Mouse (Mus musculus) spleen, adult 2 months (tissue): ENCODE results near the gene Slfn3. TPM values are rescaled to one million over a fixed set of nuclear protein-coding genes. Genes with fewer than 3 reads are reported as not detected.
"Not testable (repeated sequence)": the region's sequence is repeated elsewhere in the genome, so short reads cannot be mapped to it uniquely, and the experiment has no call there.

Source experiments
- DNase-seq, 2 experiments: peaks; one replicate each; pipeline versions ENCODE4 v3.0.0 to v3.0.0-alpha.2; 2012 to 2021; ENCODE audit warnings: low spot score in 2 of 2, low read depth in 1 of 2
- H3K27ac ChIP-seq: fragments of 200-500 bp; 2 replicates; pipeline ENCODE4 v1.5.1; 2012; ENCODE audit warnings: low read length, inconsistent platforms; ENCODE audit not compliant: insufficient read depth
- H3K27me3 ChIP-seq: fragments of 200-500 bp; 2 replicates; pipeline ENCODE4 v1.6.1; 2012; ENCODE audit warnings: mild to moderate bottlenecking, moderate library complexity, low read length, inconsistent platforms; ENCODE audit not compliant: control insufficient read depth, insufficient read depth
- H3K36me3 ChIP-seq: fragments of 200-500 bp; 2 replicates; pipeline ENCODE4 v1.6.1; 2012; ENCODE audit warnings: mild to moderate bottlenecking, low read length, inconsistent platforms; ENCODE audit not compliant: control insufficient read depth, insufficient read depth
- H3K4me1 ChIP-seq: fragments of 200-500 bp; 2 replicates; pipeline ENCODE4 v1.6.1; 2011; ENCODE audit warnings: inconsistent platforms; ENCODE audit not compliant: control insufficient read depth, insufficient read depth, insufficient read length
- H3K4me3 ChIP-seq: fragments of 200-500 bp; 2 replicates; pipeline ENCODE4 v1.5.1; 2011; ENCODE audit warnings: mild to moderate bottlenecking, inconsistent platforms; ENCODE audit not compliant: insufficient read depth, insufficient read length; ENCODE audit errors: extremely low read depth
- CTCF ChIP-seq: fragments of 200-500 bp; IDR thresholded peaks from 2 replicates; pipeline ENCODE4 v1.5.1; 2011; ENCODE audit warnings: mild to moderate bottlenecking, inconsistent platforms; ENCODE audit not compliant: insufficient read depth, insufficient read length, insufficient replicate concordance; ENCODE audit errors: extremely low read depth
- POLR2A ChIP-seq: fragments of 200-500 bp; IDR thresholded peaks from 2 replicates; pipeline ENCODE4 v1.6.1; 2011; ENCODE audit warnings: low read depth, low read length, inconsistent platforms
- WGBS: fragments of 180-500 bp; shearing (Covaris S2); methylation state at CpG from one replicate; pipeline ENCODE4 v1.1.7; 2018; 5-methylcytosine and 5-hydroxymethylcytosine counted together
- polyA plus RNA-seq: library from polyadenylated mRNA; depleted of rRNA; stranded (reverse); fragments of >200 nt; gene quantifications from 2 replicates; pipeline ENCODE4 v1.2.3, GENCODE M21; 2012

Gene Slfn3
- polyA plus RNA-seq, 1 experiment, result 0.37 TPM

- DNase-seq, result no peak
- no peak overlapping the region for H3K27ac ChIP-seq
- peaks cover 3% of the 10 kb centered on the region; the same call in 1 of the 2 replicates for H3K36me3 ChIP-seq
- no peak overlapping the region for H3K4me3 ChIP-seq
- peaks cover 8% of the 10 kb centered on the region; the same call in 1 of the 2 replicates for H3K4me1 ChIP-seq
- no peak for TF ChIP-seq CTCF
- no peak for TF ChIP-seq POLR2A
- 89% methylated on average over 7 of the region's 7 CpGs for WGBS
- H3K27me3 ChIP-seq, result no peaks in the 10 kb centered on the region
Observed at GRCm38 (mm10) chr11:83227926-83228723, 37.0 kb downstream of the Slfn3 start.

GRCm38 (mm10) chr11:83230966-83231365 is 39.8 kb downstream of the Slfn3 start:
- no peaks in the 10 kb centered on the region for H3K4me1 ChIP-seq
- H3K4me3 ChIP-seq, result no peak overlapping the region
- no peaks in the 10 kb centered on the region for H3K27me3 ChIP-seq
- no peak for TF ChIP-seq POLR2A
- TF ChIP-seq CTCF, result peak; percentile 5; the same call in 1 of the 2 replicates
- peak; percentile 15 to 18 for DNase-seq
- WGBS, result 59% methylated on average over 3 of the region's 3 CpGs
- peaks cover 3% of the 10 kb centered on the region; the same call in 1 of the 2 replicates for H3K36me3 ChIP-seq
- H3K27ac ChIP-seq, result no peak overlapping the region

GRCm38 (mm10) chr11:83233621-83234020 is 42.5 kb downstream of the Slfn3 start:
- not testable (repeated sequence) for H3K4me3 ChIP-seq, H3K27ac ChIP-seq, H3K4me1 ChIP-seq, H3K27me3 ChIP-seq, DNase-seq, H3K36me3 ChIP-seq
- 78% methylated on average over 5 of the region's 5 CpGs for WGBS

GRCm38 (mm10) chr11:83237390-83237789 is 46.3 kb downstream of the Slfn3 start:
- H3K27me3 ChIP-seq, H3K36me3 ChIP-seq, DNase-seq, H3K27ac ChIP-seq, H3K4me3 ChIP-seq, H3K4me1 ChIP-seq: not testable (repeated sequence)
- WGBS, result 90% methylated on average over 9 of the region's 9 CpGs

- DNase-seq, result no peak
- Histone ChIP-seq H3K36me3 (no peaks in the 10 kb centered on the region), H3K4me3 (no peak overlapping the region), H3K27me3 (no peaks in the 10 kb centered on the region), H3K27ac (no peak overlapping the region), H3K4me1 (no peaks in the 10 kb centered on the region)
- no peak for TF ChIP-seq POLR2A
- no peak for TF ChIP-seq CTCF
- 89% methylated on average over 2 of the region's 2 CpGs for WGBS
Observed at GRCm38 (mm10) chr11:83238389-83238788, 47.3 kb downstream of the Slfn3 start.

GRCm38 (mm10) chr11:83239811-83240210 is 48.7 kb downstream of the Slfn3 start:
- Histone ChIP-seq H3K27ac (no peak overlapping the region), H3K36me3 (peaks cover 2% of the 10 kb centered on the region; the same call in 1 of the 2 replicates), H3K27me3 (no peaks in the 10 kb centered on the region), H3K4me1 (no peaks in the 10 kb centered on the region), H3K4me3 (no peak overlapping the region)
- no peak for DNase-seq
- no peak for TF ChIP-seq CTCF
- WGBS, result 71% methylated on average over 2 of the region's 2 CpGs

- not testable (repeated sequence) for H3K27me3 ChIP-seq, H3K4me3 ChIP-seq, H3K36me3 ChIP-seq, DNase-seq, H3K27ac ChIP-seq, H3K4me1 ChIP-seq
- whole genome bisulfite sequencing, result 77% methylated on average over 5 of the region's 5 CpGs
Observed at GRCm38 (mm10) chr11:83257211-83257610, 66.1 kb downstream of the Slfn3 start.

GRCm38 (mm10) chr11:83262673-83263072 is 71.5 kb downstream of the Slfn3 start:
- H3K4me1 ChIP-seq, result no peaks in the 10 kb centered on the region
- WGBS, result 95% methylated on average over 1 of the region's 1 CpGs
- no peak overlapping the region for H3K4me3 ChIP-seq
- H3K27ac ChIP-seq, result no peak overlapping the region
- peaks cover 6% of the 10 kb centered on the region; the same call in 1 of the 2 replicates for H3K36me3 ChIP-seq
- H3K27me3 ChIP-seq, result no peaks in the 10 kb centered on the region
- TF ChIP-seq CTCF (no peak), POLR2A (no peak)
- DNase-seq, result no peak
